Mouse (Mus musculus) bone marrow macrophage, adult 2 months (primary cell): ENCODE results near the gene Smtnl1. TPM values are rescaled to one million over a fixed set of nuclear protein-coding genes. Genes with fewer than 3 reads are reported as not detected.

Experiments used
- H3K27ac ChIP-seq: 2 replicates; pipeline ENCODE4 v1.5.1; 2012; ENCODE audit warnings: low read depth, low read length; ENCODE audit not compliant: insufficient read depth
- H3K4me1 ChIP-seq: 2 replicates; pipeline ENCODE4 v1.6.1; 2012; ENCODE audit warnings: low read length; ENCODE audit not compliant: control insufficient read depth, insufficient read depth
- H3K4me3 ChIP-seq: 2 replicates; pipeline ENCODE4 v1.5.1; 2012; ENCODE audit warnings: mild to moderate bottlenecking, low read length, moderate library complexity; ENCODE audit not compliant: insufficient read depth
- CTCF ChIP-seq: IDR thresholded peaks from 2 replicates; pipeline ENCODE4 v1.5.1; 2012; ENCODE audit warnings: low read depth, mild to moderate bottlenecking, low read length, moderate library complexity
- POLR2A ChIP-seq: IDR thresholded peaks from 2 replicates; pipeline ENCODE4 v1.6.1; 2012; ENCODE audit warnings: mild to moderate bottlenecking, low read depth, low read length, borderline replicate concordance
- polyA plus RNA-seq: library from polyadenylated mRNA; stranded (reverse); fragments of >200 nt; gene quantifications from 2 replicates; pipeline ENCODE4 v1.2.4, GENCODE M21; 2012; ENCODE audit not compliant: missing spikeins, insufficient read depth, insufficient read length

Smtnl1 gene
- polyA plus RNA-seq, result not detected in 2 replicates

DNA sequence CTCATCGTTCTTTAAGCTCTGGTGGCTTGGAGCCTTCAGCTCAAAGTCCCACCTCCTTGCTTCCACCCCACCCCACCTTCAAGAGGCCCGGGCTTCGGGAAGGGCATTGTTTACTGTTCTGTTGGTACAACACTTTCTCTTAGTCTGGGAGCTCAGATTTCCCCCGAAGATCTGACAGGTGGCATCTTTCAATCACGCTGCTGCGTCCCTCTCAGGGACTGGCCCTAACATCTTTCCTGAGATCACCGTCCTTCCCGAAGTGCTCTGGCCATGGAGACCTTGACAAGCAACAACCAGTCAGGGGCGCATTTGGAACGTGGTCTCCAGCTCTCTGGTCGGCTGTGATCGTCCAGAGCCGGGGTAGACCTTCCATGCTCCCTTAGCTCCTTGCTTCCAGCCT is at the start of gene Smtnl1:
TSS of gene Smtnl1 (minus strand) at position 101 of the 400 bp plus-strand sequence.
- Histone ChIP-seq H3K27ac (no peak within 1 kb of the TSS), H3K4me1 (peaks cover 15% of the 10 kb centered on the region), H3K4me3 (no peak within 1 kb of the TSS)
- TF ChIP-seq CTCF (no peak), POLR2A (no peak)

DNA sequence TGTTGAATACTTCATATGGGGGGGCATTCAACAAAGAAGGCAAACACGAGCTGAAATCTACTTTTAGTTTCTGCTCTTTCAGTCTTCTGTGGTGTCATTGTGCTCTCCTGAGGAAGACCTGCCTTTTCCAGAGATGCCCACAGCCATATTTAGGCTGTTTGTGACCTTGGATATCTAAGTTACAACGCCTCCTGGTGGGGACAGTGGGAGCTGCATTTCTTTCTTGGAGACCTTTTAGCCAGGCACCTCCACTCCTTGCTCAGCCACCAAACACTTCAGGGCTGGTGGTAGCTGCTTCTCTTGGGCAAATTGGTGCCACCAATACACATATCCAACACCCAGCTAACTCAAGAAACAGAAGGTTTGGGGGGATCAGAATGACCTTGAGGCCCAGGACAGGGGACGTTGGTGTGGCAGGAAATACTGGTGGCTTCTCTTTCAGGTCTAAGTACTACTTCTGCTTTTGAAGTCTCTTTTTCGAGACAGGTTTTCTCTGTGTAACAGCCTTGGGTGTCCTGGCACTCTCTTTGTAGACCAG is 48.2 kb upstream of the Smtnl1 start:
- Histone ChIP-seq H3K4me1 (no peaks in the 10 kb centered on the region), H3K4me3 (no peak overlapping the region), H3K27ac (no peak overlapping the region)
- TF ChIP-seq POLR2A (no peak), CTCF (no peak)

DNA sequence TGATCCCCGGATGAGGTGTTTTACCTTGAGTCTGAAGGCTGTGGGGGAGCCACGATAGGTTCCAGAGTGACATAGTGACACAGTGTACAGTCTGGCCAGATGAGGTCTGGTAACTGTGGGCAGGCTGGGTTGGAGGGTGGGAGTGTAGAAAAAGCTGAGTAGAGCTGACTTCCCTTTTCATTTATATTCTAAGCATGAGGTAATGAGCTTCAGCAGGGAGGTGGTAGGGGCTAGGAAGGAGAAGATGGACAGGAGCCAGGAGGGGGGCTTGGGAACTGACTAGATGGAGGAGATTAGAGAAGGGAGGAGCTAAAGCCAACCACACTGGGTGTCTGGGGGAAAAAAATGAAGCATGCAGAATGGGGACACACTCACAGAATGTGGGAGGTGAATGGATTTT is 46.5 kb upstream of the Smtnl1 start:
- Histone ChIP-seq H3K27ac (no peak overlapping the region), H3K4me3 (no peak overlapping the region), H3K4me1 (no peaks in the 10 kb centered on the region)
- TF ChIP-seq CTCF (no peak), POLR2A (no peak)

DNA sequence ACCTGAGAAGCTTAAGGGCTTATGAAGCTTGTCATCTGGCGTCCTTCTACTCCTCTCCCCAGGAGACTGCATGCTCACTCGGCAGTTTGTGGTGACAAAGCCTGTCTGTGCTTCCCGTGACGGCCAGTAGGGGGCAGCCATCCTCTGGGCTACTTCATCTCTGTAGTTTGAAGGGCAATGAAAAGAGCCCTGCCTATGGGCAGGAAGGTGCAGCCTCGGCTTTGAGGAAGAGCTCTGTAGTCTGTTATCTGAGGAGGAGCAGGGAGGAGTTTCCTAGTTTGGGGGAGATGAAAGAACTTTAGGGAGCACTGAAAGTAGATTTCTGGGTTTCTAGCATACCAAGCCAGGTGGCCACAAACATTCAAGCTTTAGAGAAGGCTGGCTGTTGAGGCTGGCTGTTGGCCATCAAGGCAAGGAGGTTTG is 46.1 kb upstream of the Smtnl1 start:
- Histone ChIP-seq H3K4me1 (peaks cover 1% of the 10 kb centered on the region; the same call in 1 of the 2 replicates), H3K4me3 (no peak overlapping the region), H3K27ac (no peak overlapping the region)
- TF ChIP-seq CTCF (peak; percentile 86), POLR2A (no peak)

DNA sequence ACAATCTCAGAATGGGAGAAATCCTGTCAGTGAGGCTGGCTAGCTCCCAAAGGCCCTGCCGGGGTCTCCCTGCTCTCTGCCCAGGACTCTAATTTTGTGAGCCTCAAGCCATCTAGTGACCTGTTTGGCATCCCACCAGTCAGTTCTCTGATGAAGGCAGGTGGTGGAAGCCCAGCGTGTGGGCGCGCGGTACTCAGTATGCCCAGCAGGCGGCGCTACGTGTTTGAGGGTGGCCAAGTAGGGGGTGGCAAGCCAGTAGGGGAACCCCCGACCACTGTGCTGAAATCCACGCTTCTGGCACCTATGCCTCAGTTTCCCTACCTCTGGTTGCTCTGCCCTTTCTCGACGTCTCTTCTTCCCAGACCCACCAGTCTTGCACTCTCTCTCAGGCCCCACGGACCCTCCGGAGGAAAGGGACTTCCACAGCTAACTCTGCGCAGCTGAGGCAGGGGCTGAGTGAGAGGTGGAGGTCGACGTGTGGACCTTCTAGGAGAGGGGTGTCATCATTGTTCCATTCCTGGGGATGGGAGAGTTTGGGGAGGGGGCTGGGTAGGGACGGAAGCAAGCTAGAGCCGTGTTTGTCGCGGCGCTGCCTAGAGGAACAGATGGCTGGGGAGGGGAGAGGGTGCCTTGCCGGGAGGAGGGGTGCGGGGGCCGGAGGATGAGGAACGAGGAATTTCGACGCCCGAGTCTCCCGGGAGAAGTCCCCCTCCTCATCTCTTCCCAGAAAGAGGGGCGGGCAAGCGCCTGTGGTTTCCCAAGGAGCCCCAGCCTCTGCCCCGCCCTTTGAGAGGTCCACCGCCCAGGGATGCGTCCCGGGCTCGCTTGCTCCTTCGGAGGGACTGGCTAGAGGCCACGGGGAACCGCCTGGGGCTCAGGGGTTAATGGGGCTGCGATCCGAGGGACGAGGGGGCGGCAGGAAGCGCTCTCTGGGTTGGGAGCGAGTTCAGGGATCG is 43.4 kb upstream of the Smtnl1 start:
- H3K27ac ChIP-seq, result no peak overlapping the region
- TF ChIP-seq POLR2A (no peak), CTCF (peak; percentile 74)
- H3K4me1 ChIP-seq, result peaks cover 6% of the 10 kb centered on the region
- no peak overlapping the region for H3K4me3 ChIP-seq

DNA sequence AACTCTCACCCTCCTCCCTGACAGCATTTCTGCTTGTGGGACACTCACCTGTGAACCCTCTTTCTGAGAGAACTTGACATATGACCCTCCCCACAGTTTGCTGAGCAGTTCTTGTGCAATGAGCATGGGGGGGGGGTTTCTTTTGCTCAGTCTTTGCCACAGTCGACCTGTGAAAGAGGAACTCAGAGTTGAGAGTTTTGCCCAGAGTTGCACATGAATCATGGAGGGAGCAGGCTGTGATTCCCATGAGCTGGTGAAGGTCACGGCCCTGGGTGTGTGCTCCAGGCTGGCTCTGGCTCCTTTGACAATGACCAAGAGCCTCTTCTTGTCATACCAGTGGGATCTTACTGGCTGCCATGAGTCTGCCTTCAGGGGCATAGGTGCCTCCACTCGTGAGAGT is 39.8 kb upstream of the Smtnl1 start:
- TF ChIP-seq POLR2A (no peak), CTCF (no peak)
- H3K4me1 ChIP-seq, result peaks cover 6% of the 10 kb centered on the region

DNA sequence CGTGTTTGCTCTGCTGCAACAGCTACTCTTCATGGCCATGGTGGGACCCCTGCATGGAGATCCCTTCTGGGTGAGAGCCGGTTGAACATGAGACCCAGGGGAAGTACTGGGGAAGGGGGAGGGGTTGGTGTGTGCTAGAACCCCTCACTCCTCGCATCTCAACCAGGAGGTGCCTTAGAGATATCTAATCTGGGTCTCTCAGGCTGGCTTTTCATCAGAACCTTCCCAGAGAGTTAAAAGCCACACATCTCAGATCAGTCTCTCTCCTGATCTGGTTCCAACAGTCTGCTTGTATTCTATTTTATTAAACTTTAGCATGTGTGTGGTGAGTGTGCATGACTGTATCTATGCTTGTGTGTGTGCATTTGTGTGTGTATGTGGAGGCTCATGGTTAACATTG is 39.0 kb upstream of the Smtnl1 start:
- Histone ChIP-seq H3K4me1 (peaks cover 6% of the 10 kb centered on the region), H3K4me3 (no peak overlapping the region), H3K27ac (no peak overlapping the region)
- TF ChIP-seq CTCF, result no peak
- no peak for TF ChIP-seq POLR2A

More for the DNA sequence above, 39.8 kb upstream of the Smtnl1 start:
- Histone ChIP-seq H3K4me3 (no peak overlapping the region), H3K27ac (no peak overlapping the region)

DNA sequence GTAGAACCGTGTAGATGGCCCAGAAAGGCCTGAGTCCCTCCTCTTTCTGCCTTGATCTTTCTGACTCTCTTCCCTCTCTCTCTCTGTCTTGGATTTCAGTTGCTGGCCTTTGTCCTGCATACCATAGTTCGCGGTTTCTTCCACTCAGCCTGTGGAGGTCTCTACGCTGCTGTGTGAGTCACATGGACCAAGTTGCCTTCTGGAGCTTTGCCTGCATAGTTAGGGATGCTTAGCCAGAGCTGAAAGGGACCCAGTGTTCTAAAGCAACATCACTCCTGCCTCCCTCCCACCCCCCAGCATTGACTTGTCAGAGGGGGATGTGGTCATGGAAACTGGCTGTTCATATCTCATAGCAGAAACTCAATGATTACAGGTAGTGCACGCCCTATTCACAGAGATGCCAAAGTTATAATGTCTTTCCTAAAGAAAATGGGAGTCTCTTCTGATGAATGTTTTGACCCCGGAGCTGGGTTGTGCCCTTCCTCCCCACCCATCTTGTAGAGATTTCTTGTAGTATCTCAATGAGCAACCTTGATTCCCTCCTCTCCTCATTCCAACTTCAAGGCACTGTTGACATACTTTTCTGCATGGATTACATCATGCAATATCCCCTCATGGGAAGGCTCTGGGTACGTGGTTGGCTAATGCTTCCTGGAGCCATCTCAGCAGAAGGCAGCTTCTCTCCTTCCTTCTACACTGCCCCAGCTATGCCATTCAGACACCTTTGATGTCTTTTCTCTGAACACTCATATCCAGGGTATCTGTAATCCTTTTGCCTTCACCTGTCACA is 37.7 kb upstream of the Smtnl1 start:
- no peak for TF ChIP-seq POLR2A
- TF ChIP-seq CTCF, result no peak
- Histone ChIP-seq H3K4me3 (no peak overlapping the region), H3K4me1 (peaks cover 6% of the 10 kb centered on the region), H3K27ac (no peak overlapping the region)

DNA sequence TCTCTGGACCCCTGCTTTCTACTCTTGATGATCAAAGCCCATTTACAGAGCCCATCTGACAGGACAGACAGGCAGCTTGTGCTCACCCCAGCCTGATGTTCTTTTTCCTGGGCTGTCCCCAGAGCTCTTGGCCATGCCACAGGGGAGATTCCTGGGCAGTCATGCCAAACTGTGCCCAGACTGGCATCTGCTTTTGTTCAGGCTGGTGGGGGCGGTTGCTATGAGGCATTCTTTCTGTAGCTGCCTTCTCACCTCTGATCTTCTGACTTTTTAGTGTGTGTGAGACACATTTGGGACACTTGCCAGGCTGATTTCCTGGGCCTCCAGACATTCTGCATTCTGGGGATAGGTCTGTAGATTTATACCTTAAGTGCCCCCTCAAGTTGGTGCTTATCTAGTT is 36.1 kb upstream of the Smtnl1 start:
- Histone ChIP-seq H3K4me3 (no peak overlapping the region), H3K27ac (no peak overlapping the region), H3K4me1 (peaks cover 5% of the 10 kb centered on the region)
- TF ChIP-seq POLR2A, result no peak
- TF ChIP-seq CTCF, result no peak
